Mouse (Mus musculus): ENCODE results near the gene Ambra1.

Gene Ambra1

GRCm38 (mm10) chr2:91932160-91932711, 202.3 kb downstream of the Ambra1 start, which contains the start of gene Mdk:
Gene Mdk, minus strand, starts transcription at chr2:91932297.
- in situ Hi-C loops (cut with MboI; ENCODE audit: low sequenced_read_pairs), result no loop called here

GRCm38 (mm10) chr2:91932737-91933350, 202.9 kb downstream of the Ambra1 start:
- in situ Hi-C loops (cut with MboI; ENCODE audit: low sequenced_read_pairs), result no loop called here

GRCm38 (mm10) chr2:91933471-91933870, 203.5 kb downstream of the Ambra1 start:
- in situ Hi-C loops (cut with MboI; ENCODE audit: low sequenced_read_pairs), result no loop called here

GRCm38 (mm10) chr2:91934016-91934415, 204.1 kb downstream of the Ambra1 start:
- in situ Hi-C loops (cut with MboI; ENCODE audit: low sequenced_read_pairs), result no loop called here

GRCm38 (mm10) chr2:91934826-91935525, 205.0 kb downstream of the Ambra1 start:
- in situ Hi-C loops (cut with MboI; ENCODE audit: low sequenced_read_pairs), result no loop called here

DNA sequence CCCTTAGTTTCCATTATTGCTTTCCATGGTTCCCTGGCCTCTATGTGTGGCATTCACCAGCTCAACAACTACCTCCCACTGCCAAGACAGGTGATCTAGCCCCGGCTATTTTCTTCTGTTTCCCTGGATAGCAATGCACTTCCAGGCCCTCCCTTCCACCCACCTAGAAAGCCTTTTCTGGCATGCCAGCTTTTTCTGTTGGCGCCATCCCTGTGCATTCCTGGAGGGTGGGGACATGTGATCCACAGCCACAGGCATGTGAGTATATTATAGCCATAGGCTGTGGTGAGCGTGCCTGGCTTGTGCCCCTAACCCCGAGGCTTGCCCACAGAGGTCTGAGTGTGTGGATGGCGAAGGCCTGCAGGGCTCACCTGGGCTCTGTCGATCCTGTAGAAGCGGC, 206.2 kb downstream of the Ambra1 start:
- in situ Hi-C loops (cut with MboI; ENCODE audit: low sequenced_read_pairs), result no loop called here

DNA sequence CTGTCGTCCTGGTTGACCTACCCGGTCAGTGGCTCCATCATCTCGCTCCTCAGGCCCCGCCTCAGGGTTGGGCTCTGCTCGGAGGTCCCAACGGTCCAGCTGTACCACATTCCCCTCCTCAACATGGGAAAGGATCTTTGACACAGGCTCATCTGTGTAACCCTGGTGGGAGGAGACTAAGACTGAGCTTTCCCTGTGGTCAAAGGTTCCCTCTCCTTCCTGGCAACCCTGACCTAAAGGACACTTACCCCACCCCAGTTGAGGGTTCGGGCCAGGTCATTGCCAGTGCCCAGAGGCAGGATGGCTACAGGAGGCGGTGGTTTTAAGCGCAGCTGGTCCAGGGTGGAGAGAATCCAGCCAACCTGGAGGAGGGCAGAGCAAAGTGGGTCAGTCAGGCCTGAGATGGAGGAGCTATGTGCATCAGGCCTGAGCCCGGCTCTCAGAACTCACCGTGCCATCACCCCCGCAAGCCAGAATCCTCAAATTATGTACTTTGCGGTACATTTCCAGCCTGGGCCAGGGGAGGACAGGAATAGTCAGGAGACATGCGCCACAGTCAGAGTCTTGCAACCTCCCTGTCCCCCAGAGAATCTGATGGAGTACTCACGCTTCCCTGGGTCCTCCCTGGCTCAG, 209.5 kb downstream of the Ambra1 start:
- in situ Hi-C loops (cut with MboI; ENCODE audit: low sequenced_read_pairs), result no loop called here

- in situ Hi-C loops (cut with MboI; ENCODE audit: low sequenced_read_pairs), result no loop called here
Observed at GRCm38 (mm10) chr2:91942356-91942755, 212.4 kb downstream of the Ambra1 start.

GRCm38 (mm10) chr2:91944170-91944950, 214.4 kb downstream of the Ambra1 start:
- in situ Hi-C loops (cut with MboI; ENCODE audit: low sequenced_read_pairs), result no loop called here

DNA sequence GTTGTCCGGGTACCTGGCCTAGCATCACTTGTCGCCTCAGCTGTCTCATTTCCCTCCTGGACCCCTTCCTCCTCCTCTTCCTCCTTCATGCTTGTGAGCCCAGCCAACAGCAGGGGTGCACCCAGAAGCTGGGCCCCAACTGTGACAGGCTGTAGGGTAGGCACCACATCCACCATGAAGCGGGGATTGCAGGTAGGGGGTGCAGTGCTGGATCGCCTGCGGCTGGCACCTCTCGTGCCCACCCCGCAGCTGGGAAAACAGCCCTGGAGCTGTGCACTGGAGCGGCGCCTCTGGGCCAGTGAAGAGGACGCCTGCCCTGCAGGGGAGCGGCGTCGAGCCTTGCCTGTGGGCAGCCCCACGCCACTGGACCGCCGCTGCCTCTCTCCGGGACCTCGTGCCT, 215.5 kb downstream of the Ambra1 start, which contains the start of gene Gm9821:
Gm9821 (plus strand) TSS at position 221 of the 400 bp plus-strand sequence.
- in situ Hi-C loops (cut with MboI; ENCODE audit: low sequenced_read_pairs), result no loop called here

DNA sequence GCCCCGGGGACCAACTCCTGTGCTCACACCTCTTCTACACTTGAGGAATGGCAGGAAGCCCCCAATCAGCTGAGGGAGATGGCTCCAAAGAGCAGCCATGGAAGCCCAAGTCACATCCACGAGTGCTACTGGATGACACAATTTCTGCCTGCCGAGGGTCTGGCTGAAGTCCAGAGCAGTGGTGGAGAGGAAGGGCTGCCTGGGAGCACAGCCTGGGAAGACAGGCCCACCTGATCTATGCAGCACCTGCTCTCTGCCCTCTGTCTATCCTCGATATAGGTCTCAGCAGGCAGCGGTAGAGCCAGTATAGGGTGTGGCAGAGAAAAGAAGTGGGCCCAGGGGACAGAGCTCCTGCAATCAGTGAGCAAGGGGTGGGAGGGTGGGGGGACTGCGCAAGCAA, 216.9 kb downstream of the Ambra1 start:
- in situ Hi-C loops (cut with MboI; ENCODE audit: low sequenced_read_pairs), result no loop called here

- in situ Hi-C loops (cut with MboI; ENCODE audit: low sequenced_read_pairs), result no loop called here
Observed at GRCm38 (mm10) chr2:91947397-91948150, 217.6 kb downstream of the Ambra1 start.

- in situ Hi-C loops (cut with MboI; ENCODE audit: low sequenced_read_pairs), result no loop called here
Observed at GRCm38 (mm10) chr2:91948151-91948509, 218.2 kb downstream of the Ambra1 start.

GRCm38 (mm10) chr2:91948792-91949241, 218.9 kb downstream of the Ambra1 start:
- in situ Hi-C loops (cut with MboI; ENCODE audit: low sequenced_read_pairs), result no loop called here

DNA sequence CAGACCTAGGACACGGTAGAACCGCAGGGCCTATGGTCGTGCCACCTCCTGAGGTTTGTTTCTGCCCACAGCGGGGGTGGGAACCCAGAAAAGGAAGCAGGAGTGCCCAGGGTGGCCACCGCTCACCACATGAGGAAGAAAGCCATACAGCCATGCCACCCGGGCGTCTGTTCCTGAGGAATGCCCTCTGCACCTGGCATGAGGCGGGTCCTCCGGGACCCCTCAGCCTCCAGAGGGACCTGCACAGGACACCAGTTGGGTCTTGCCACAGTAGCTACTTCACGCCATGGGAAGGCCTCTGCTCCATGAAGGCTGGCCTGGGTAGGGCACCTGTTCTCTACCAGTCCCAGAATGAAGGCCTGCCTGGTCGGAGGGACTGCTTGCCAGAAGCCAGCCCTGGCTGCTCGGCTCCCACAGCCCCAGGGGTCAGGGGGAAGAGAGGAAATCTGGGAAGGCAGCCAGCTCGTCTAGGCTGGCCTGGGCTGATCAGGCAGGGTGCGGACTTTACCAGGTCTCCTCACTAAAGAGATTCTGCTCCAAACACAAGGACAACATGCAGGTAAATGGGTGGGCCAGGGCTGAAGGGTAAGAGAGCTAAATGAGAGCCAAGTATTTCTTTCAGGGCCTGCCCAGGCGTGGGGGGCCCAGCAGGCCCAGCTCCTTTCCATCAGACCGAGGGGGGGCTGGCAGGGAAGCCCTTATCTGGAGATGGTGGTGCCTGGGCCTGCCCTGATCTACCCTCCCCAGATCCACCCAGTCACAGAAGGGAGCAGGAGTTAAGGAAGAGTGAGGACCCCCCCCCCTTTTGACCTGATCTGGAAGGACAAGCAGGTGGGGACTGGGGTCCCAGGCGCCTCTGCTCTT, 219.7 kb downstream of the Ambra1 start:
- in situ Hi-C loops (cut with MboI; ENCODE audit: low sequenced_read_pairs), result no loop called here

DNA sequence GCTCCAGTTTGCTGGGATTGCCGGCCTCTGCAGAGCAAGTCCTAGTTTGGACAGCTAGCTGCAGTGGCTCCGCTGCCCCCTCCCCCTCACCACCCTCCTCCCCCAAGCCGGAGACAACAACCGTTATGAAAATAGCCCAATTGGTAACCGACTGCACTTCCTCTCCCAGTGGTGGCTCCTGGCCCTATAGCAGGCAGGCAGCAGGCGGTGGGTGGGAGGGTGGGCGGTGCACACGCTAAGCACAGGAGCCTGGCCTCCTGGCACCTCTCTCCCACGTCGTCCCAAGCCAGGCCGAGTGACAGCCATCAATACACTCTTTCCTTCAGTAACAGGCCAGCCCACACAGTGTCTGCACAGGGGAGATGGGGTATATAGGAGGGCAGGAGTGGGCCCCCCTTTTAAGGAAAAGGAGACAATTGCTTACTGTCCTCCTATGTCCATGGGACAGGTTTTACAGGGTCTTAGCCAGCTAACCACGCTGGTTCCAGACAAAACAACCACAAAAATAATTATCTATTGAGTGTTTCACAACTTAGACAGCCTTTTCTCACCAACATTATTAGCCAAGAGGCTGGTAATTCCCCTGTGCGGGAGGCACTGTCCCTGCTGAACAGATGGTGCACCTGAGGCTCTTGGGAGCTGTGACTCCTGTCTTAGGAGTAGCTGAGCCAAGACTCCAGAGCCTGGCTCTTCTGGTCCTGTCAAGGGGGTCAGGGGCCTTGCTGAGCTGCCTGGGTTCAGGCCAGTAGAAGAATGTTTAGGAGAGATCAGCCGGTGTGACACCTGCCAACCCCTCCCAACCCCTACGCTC, 220.5 kb downstream of the Ambra1 start:
- in situ Hi-C loops (cut with MboI; ENCODE audit: low sequenced_read_pairs), result no loop called here

GRCm38 (mm10) chr2:91953825-91954224, 223.9 kb downstream of the Ambra1 start:
- in situ Hi-C loops (cut with MboI; ENCODE audit: low sequenced_read_pairs), result no loop called here

- in situ Hi-C loops (cut with MboI; ENCODE audit: low sequenced_read_pairs), result no loop called here
Observed at GRCm38 (mm10) chr2:91955121-91955591, 225.2 kb downstream of the Ambra1 start.
